Mouse (Mus musculus) heart, adult 18-20 months (tissue): Measurements from ENCODE around the gene Tmem121. TPM values are rescaled to one million over a fixed set of nuclear protein-coding genes. Genes with fewer than 3 reads are reported as not detected.
"Not testable (repeated sequence)": the region's sequence is repeated elsewhere in the genome, so short reads cannot be mapped to it uniquely, and the experiment has no call there.

ENCODE experiments used
- DNase-seq, 2 experiments: peaks; one replicate each; pipeline ENCODE4 v3.0.0; 2021 to 2022; ENCODE audit warnings: mixed read lengths in 1 of 2
- total RNA-seq, 2 experiments: library from RNA; stranded (reverse); gene quantifications; 2 replicates each; pipeline ENCODE4 v1.2.3; 2021

The Tmem121 gene
- total RNA-seq, 2 experiments from 2014 or later, result not detected

DNA sequence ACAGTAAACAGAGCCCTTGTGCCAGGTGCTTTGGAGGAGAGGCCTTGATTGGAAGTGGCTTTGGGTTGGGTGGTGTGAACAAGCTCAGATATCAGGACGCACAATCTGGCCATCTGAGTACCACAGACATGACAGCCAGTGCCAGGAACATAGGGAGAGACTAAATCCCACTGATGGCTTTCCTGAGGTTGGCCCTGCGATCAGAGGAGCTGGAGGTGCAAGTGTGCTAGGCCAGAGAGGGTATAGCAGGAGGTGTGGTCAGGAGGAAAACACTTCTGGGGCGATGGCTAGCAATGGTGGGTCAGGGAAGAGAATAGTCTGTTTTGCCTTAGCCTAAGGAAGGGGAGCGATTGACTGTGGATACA lies 1.3 kb downstream of the Tmem121 start:
- no peak for DNase-seq

DNA sequence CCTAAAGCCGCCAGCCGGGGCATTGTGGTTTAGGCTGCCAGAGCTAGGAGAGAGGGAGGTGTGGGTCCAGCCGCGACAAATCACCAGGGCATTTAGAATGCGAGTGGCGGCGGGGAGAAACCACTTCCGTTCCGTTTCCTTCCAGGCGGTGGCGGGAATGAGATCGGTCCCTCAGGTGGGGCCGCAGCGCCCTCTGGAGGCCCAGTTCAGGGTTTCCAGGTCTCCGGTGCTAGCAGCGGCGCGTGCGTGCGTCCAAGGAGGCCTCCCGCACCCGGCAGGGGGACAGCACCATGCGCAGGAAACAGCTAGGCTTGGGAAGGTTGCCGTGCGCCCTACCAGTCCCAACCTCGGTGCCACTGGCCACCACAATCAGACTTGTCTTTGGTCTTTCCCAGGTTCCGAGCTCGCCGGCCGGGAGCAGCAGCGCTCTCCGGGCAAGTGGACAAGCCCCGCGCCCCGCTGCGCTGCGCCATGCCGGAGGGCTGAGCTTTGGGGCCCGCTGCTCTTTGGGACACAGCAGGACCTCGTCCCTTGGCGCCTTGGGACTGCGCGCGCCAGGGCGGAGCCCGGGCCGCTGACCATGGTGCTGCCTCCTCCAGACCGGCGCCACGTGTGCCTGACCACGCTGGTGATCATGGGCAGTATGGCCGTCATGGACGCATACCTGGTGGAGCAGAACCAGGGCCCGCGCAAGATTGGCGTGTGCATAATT lies 2.0 kb downstream of the Tmem121 start:
- DNase-seq, result peak; percentile 54 to 66

DNA sequence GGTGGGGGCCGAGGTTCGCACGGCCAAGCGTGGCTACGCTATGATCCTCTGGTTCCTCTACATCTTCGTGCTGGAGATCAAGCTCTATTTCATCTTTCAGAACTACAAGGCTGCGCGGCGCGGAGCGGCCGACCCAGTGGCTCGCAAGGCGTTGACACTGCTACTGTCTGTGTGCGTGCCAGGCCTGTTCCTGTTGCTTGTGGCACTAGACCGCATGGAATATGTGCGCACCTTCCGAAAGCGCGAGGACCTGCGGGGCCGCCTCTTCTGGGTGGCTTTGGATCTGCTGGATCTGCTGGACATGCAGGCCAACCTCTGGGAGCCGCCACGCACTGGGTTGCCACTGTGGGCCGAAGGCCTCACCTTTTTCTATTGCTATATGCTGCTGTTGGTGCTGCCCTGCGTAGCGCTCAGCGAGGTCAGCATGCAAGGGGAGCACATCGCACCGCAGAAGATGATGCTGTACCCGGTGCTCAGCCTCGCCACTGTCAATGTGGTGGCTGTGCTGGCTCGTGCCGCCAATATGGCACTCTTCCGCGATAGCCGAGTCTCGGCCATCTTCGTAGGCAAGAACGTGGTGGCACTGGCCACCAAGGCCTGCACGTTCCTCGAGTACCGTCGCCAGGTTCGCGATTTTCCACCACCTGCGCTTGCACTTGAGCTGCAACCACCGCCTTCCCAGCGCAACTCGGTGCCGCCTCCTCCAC lies 2.8 kb downstream of the Tmem121 start:
- DNase-seq, result no peak

DNA sequence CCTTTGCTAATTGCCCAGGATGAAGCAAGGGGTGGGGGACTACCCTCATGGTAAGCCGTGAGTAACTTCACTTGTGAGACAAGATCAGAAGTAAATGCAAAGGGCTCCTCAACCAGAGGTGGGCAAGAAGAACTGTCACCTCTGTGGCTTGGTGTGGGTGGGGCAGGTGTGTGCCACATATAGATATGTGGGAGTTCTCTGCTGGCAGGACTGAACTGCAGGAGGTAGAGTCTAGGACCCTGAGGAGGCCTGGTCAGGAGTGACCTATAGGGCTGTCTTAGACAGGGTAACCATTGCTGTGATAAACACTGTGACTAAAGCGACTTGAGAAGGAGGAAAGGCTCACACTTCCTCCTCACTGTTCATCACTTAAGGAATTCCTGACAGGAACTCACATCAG lies 7.7 kb downstream of the Tmem121 start:
- no peak for DNase-seq

DNA sequence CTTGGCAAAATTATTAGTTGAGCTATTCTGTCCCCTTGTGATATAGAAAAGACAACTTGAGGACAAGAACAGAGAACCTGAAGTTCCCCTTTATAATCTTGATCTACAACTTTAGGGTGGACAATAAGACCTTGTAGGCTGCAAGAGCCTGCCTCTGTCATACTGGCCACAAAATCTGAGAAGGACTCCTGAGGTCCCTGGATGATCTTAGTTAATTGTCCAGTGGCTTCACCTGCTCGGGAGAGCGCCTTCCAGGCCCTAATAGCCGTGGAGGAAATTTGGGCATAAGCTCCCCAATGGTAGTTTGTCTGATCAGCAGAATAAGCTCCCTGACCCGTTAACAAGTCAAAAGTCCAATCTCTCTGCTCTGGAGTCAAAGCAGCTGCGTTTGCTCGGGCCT lies 13.4 kb downstream of the Tmem121 start:
- not testable (repeated sequence) for DNase-seq

DNA sequence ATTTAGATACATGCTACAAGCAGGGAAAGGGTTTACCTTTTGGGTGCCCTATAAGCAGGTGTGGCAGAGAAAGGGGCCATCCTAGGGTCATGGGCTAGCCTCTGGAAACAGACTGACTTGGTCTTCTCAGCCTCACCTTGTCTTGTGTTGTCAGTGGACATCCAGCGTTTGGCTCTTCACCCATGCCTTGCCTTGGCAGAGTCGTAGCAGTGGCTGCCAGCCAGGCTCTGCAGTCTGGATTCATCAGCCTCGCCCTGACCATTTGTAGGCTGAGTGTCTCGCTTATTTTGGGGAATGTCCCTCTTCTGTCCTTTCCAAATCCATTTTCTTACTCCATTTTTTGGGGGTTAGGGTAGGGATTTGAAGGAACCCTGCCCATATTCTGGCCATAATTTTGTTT lies 15.6 kb downstream of the Tmem121 start:
- DNase-seq, result peak in 1 of 2 experiments; percentile 36

DNA sequence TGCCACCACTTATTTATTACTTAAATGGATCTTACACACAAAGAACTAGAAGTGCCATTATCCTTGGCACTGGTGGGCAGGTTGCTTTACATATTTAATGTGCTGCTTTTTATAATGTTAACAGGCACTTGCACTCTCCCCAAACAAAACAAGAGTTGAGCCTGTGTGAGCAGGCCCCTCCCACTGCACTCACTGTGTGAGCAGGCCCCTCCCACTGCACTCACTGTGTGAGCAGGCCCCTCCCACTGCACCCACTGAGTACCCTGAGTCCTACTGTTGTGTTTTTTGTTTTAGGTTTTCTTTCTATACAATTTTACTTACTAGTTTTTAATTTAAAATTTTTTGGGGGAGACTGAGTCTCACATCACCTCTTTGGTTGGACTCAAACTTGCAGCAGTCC lies 16.3 kb downstream of the Tmem121 start:
- DNase-seq, result no peak

DNA sequence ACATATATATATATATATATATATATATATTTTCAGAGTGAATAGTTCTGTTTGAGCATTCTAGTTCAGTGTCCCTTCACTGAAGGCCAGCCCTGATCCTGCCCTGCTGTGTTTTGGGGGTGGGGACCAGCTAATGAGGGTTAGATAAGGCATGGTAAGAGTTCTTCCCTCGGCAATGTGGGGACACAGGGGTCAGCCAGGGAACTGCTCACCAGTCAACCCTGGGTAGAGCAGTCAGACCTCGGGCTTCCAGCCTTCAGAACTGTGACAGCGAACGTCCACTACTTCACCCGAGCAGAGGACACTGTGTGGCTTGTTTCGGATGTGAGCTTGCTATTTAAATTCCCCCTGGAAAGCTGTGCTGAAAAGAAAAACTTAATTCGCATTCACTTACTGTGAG lies 17.8 kb downstream of the Tmem121 start:
- DNase-seq, result no peak

DNA sequence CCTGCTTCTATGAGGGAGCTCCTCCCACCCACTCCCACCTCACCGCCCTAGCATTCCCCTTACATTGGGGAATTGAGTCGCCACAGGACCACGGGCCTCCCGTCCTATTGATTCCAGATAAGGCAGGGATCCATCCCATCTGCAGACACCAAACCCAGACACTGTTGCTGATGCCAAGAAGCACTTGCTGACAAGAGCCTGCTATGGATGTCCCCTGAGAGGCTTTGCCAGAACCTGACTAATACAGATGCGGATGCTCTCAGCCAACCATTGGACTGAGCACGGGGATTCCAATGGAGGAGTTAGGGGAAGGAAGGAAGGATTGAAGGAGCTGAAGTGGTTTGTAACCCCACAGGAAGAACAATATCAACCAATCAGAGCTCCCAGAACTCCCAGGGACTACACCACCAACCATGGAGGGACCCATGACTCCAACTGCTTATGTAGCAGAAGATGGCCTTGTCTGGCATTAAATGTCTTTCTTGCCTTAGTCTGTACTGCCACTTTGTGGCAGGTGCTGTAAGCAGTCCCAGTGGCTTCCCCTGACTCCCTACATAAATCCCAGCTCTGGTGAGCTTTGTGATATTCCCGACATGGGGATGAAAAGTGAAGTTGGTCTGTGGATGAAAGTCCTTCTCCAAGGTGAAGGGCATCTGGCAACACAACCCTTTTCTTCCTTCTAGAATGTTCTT lies 19.7 kb downstream of the Tmem121 start:
- DNase-seq, result no peak

DNA sequence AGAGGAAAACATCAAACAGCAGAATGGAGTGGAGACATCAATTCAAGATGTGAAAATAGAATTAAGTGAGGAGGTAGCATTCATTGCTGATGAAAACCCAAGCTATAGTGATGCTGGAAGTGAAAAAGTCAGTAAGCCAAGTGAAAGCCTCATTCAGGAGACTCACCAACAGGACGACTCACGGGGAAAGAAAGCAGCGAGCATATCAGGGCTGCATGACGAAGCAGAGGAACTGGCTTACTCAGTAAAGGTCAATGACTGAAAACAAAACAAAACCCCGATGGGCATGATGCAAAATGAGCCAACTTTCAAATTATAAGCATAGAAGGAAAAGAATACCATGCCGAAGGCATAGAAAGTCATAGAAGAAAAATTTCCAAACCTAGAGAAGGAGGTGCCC lies 22.0 kb downstream of the Tmem121 start:
- DNase-seq, result no peak

DNA sequence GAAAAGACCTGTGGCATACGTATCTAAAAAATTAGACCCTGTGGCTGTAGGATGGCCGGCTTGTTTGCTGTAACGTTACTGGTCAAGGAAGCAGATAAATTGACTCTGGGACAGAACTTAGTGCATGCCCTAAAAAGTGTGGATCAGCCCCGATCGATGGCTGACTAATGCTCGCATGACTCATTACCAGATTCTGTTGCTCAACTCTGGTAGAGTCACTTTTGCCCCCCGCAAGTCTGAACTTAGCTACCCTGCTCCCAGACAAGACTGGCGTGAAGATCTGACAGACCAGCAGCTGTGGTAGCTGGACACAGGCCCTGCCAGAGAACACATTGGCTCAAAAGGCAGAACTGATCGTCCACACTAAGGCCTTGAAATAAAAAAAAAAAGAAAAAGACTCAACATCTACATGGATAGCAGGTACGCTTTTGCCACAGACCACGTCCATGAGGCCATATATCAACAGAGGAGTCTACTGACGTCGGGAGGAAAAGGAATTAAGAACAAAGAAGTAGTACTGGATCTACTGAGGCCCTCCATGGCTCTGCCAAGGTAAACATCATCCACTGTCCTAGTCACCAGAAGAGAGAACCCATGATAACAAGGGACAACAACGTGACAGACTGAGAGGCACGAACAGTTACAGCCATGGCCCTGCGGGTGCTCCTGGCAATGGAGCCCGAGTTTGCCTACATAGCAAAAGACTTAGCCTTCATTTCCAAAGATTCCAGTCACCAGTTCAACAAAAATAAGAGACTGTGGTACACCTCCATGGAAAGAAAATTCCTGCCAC lies 25.1 kb downstream of the Tmem121 start:
- DNase-seq, result no peak

DNA sequence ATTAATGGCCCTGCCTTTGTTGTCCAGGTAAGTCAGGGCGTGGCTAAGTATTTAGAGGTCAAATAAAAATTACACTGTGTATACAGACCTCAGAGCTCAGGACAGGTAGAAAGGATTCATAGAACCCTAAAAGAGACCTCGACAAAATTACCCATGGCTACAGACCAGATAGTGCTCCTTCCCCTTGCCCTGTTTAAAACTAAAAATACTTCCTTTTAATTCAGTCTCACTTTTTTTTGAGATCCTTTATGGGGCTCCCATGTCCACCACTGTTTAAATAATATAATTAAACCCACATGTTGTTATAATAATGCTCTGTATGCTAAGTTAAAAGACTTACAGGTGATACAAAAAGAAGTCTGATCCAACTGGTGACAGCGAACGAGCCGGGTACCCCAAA lies 26.0 kb downstream of the Tmem121 start:
- DNase-seq, result no peak

DNA sequence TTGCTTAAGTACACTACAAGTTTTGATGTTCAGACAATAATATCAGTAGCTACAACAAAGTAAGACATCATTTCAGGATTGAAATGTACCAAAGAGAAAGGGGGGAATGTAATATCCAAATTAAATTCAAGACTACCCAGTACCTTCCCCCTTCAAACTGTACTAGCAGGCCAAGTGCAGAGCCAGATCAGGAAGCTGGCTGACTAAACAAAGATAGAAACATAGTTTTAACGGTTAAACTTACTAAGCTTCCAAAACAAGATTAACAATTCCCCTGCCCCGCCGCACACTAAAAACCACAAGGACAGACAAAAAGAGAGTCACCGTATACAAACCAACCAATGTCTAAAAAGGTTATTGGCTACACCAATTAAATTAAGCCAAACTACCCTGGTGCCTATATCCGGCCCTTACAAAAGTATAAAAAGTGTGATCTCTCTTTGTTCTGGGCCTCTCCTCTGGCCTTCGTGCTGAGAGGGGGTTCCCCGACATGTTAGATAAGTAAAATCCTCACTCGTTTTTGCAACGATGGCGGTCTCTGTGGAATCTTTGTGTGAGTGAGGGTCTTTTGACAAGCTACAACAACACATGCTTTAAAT lies 26.7 kb downstream of the Tmem121 start:
- DNase-seq, result no peak

DNA sequence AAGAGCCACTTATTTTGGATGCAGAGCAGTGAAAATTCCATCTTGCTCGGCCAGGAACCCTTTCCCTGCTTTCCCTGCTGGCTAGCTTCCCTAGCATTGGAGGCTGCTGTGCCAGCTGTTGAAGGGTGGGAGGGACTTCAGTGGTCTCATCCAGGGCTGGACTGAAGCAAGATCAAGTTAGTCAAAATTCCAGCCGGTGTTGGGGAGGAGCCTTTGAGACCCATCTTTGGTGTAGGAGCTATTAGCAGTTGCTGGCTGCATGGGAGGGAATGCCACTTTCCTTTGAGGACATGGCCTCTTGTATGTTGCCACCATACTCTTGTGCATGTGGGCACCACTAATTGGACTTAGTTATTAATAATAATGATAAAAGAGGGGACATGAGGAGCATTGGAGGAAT lies 27.5 kb downstream of the Tmem121 start:
- DNase-seq, result no peak

DNA sequence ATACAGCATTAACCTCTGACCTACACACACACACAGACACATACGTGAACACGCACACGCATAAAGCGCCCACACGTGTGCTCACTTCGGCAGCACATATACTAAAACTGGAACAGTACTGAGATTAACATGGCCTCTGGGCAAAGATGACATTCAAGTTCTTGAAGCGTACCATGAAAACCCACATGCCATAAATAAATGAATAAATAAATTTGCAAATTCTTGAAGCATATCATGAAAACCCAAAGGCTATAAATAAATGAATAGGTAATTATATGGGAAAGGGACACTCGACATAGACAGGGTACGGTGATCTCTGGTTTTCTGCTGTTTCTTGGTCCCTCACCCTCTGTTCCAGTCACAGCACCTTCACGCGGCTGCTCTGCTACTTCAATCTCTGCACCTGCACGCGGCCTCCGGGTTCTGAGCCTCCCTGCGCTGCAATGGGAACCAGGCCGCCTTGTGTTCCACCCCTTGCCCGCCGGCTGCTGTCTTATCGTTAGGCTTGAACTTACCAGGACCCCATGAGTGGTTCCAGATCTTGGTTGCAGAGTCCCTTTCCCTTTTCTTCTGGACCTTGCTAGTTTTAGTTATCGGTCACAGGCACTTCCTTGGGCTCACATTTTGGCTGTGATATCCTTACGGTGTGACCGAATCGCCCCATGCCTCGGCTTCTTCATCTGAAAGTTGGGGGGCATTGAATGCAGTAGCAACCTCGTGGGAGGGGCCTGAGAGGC lies 28.5 kb downstream of the Tmem121 start:
- no peak for DNase-seq

DNA sequence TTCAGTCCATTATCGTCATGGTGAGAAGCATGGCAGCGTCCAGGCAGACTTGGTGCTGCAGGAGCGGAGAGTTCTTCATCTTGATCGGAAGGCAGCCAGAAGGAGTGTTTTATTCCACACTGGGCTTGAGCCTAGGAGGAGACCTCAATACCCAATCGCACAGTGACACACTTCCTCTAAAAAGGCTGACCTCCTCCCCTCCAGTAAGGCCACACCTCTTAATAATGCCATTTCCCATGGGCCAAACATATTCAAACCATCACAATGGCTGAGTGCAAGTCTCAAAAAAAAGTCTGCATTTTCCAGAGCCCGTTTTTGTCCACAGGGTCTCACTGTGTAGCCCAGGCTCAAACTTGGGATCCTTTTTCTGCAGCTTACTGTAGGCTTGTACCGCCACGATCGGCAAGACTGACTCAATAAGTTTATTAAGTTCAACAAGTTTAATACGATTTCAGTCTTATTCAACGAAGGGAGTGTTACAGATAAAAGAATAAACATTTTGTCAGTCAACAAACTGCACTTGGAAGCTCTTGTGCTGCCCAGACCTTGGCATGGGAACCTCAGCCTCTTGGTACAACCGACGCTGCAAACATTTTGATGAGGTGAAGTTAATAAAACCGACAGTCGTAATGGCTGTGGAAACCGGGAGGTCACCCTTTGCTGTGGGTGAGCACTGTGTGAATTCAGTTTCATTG lies 29.4 kb downstream of the Tmem121 start:
- DNase-seq, result no peak

DNA sequence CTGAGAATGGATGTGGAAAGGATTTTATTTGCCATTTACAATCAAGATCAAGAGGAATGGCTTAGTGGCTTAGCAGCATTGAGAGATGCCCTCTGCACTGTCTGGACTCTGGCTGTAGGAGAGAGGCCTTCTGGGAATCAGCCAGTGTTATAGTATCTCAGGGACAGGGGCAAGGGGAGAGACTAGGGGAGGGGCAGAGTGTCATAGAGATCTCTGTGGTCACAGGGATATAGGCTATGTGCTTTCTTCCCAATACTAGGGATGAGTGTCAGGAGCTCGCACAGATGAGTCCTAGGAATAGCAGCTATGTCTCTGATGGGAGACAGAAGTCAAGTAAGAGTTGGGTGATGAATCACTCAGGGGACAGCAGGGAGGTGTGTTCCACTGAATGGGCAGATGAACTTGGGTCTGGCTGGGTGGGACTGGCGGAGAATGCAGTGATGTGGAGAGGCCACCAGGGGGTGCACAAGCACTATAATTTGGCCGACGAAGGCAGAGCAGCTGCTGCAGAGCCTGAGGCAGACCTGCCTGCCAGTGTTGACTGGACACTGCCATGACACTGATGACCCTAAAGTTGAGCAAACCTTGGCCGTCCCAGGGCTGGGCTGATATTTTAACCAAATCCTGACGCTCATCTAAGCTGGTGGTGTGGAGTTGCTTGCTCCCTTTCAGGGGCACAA lies 30.1 kb downstream of the Tmem121 start:
- DNase-seq, result peak; percentile 59 to 75

DNA sequence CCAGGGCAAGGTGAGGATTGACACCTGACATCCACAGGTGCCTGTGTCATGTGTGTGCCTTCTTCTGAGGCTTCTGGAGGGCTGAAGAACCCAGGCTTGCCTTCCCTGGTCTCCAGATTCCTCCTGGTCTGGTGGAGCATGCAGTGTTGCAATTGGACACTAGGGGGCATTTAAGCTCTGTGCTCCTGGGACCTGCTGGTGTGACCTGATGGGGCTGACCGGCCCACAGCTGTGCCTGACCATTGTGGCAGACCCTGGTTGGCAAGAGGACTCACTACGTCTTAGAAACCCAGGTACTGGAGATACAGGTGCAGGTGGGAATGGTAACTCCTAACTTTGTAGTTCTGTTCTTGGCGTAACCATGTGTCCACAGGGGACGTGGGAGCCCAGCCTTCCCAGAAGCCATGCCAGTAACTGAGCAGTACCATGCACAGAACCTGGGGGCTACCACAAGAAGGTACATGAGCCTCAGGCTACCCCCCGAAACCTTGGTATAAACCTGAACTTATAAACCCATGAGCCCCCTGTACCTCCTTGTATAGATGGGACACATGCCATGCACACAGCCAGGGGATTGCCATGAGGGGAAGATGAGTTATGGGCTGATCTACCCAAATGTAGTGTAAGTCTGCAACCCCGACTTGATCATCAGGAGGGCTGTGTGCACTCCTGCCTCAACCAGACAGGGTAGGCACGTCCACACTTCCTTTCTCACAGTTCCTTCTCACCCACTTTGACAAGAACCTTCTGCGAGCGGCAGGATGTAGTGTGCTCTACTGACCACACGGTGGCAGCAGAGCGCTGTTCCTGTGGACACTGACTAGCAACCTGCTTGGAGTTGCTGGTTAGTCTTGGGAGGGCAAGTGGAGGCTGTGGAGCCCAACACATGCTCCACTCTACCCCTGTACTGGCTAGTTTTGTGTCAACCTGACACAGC lies 31.8 kb downstream of the Tmem121 start:
- peak; percentile 66 to 82 for DNase-seq

DNA sequence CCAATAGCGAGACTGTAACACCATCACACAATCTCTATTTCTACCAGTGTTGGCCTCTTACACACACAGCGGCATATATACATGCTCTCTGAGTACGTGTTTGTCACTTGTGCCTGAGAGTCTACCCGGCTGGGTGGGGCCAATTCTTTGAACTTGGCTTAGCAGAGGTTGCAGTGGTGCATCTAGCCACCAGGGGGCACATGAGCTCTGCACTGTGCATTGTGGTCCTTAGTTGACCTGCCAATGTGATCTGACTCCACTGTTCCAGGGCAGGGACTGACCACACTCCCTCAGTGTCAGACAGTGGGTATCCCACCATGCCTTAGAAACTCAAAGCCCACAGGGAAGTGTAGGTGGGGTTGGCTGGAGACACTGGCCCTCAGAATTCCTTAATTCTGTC lies 34.1 kb downstream of the Tmem121 start:
- DNase-seq, result peak; percentile 43 to 47
